ENCODE assay signal across 8 mouse cellular contexts in genomic region chr5:22327170-22327569, GRCm38 (mm10). TPM values are rescaled to one million over a fixed set of nuclear protein-coding genes. Genes with fewer than 3 reads are reported as not detected.
A peak's percentile ranks its signal among the peaks of the same experiment; 100 is the strongest.
DNase-seq lines count a peak whose midpoint lies in the region; ATAC-seq and TF ChIP-seq lines count a peak whose summit lies in the region.

No protein-coding gene starts in this region.

- ATAC-seq in intestine, postnatal 0 days = no peak
- ATAC-seq in intestine, embryonic 15.5 days = no peak
- ATAC-seq in neural tube, embryonic 11.5 days (ENCODE audit: insufficient read depth, low FRiP score, low TSS enrichment) = no peak
- ATAC-seq in monocyte, adult 5-6 weeks (replicated peaks; ENCODE audit: insufficient number of reproducible peaks, low FRiP score, low TSS enrichment, poor library complexity, severe bottlenecking) = no peak

- no peak overlapping the region for H3K4me3 ChIP-seq in intestine, postnatal 0 days (ENCODE audit: low read depth, low read length)
- no peak overlapping the region for H3K4me3 ChIP-seq in intestine, embryonic 15.5 days (replicated peaks)
- H3K4me3 ChIP-seq in neural tube, embryonic 11.5 days (ENCODE audit: low read depth, low read length) = no peak overlapping the region

- H3K4me2 ChIP-seq in intestine, postnatal 0 days (replicated peaks; ENCODE audit: low read depth) = no peak overlapping the region
- no peak overlapping the region for H3K4me2 ChIP-seq in intestine, embryonic 15.5 days (replicated peaks)
- H3K4me2 ChIP-seq in neural tube, embryonic 11.5 days (ENCODE audit: low read depth) = no peak overlapping the region

- WGBS in intestine, postnatal 0 days = 87% methylated on average over 3 of the region's 3 CpGs
- WGBS in intestine, embryonic 15.5 days = 85% methylated on average over 3 of the region's 3 CpGs
- WGBS in neural tube, embryonic 11.5 days = 84% methylated on average over 3 of the region's 3 CpGs

- H3K9ac ChIP-seq in intestine, postnatal 0 days (ENCODE audit: low read depth, low read length) = no peak overlapping the region
- H3K9ac ChIP-seq in intestine, embryonic 15.5 days = no peak overlapping the region
- H3K9ac ChIP-seq in neural tube, embryonic 11.5 days (ENCODE audit: low read length) = no peak overlapping the region

- H3K36me3 ChIP-seq in intestine, postnatal 0 days (ENCODE audit: control insufficient read depth, insufficient read depth) = no peaks in the 10 kb centered on the region
- H3K36me3 ChIP-seq in intestine, embryonic 15.5 days = no peaks in the 10 kb centered on the region
- H3K36me3 ChIP-seq in neural tube, embryonic 11.5 days (ENCODE audit: control insufficient read depth, insufficient read depth, low read length) = no peaks in the 10 kb centered on the region

- H3K27me3 ChIP-seq in intestine, postnatal 0 days (replicated peaks; ENCODE audit: control insufficient read depth, insufficient read depth, low read length) = no peaks in the 10 kb centered on the region
- H3K27me3 ChIP-seq in intestine, embryonic 15.5 days (replicated peaks) = no peaks in the 10 kb centered on the region
- no peaks in the 10 kb centered on the region for H3K27me3 ChIP-seq in neural tube, embryonic 11.5 days (ENCODE audit: control insufficient read depth, insufficient read depth, low read length)

- H3K4me1 ChIP-seq in intestine, postnatal 0 days (replicated peaks; ENCODE audit: control insufficient read depth, insufficient read depth, low read length) = no peaks in the 10 kb centered on the region
- H3K4me1 ChIP-seq in intestine, embryonic 15.5 days (replicated peaks) = no peaks in the 10 kb centered on the region
- H3K4me1 ChIP-seq in neural tube, embryonic 11.5 days (ENCODE audit: control insufficient read depth, insufficient read depth, low read length) = no peaks in the 10 kb centered on the region

- no peak overlapping the region for H3K27ac ChIP-seq in intestine, postnatal 0 days (ENCODE audit: low read depth, low read length)
- no peak overlapping the region for H3K27ac ChIP-seq in intestine, embryonic 15.5 days
- no peak overlapping the region for H3K27ac ChIP-seq in neural tube, embryonic 11.5 days (ENCODE audit: low read depth, low read length)

- peak; percentile 49 to 52 for DNase-seq in B cell, adult 2 months
- DNase-seq in NIH3T3 (ENCODE audit: low read depth) = peak; percentile 21
- DNase-seq in induced T-regulatory cell, adult 2 months (ENCODE audit: low read depth) = peak; percentile 32
- peak; percentile 19 for DNase-seq in neural tube, embryonic 11.5 days (ENCODE audit: low spot score)
- DNase-seq in layer of hippocampus, adult 18-20 months (ENCODE audit: low spot score in 2 of 2) = no peak

- no peaks in the 10 kb centered on the region for H3K9me3 ChIP-seq in intestine, postnatal 0 days (ENCODE audit: control insufficient read depth)
- no peaks in the 10 kb centered on the region for H3K9me3 ChIP-seq in intestine, embryonic 15.5 days
- H3K9me3 ChIP-seq in neural tube, embryonic 11.5 days (ENCODE audit: control insufficient read depth, low read length) = no peaks in the 10 kb centered on the region

- peak; percentile 69 for TF ChIP-seq CTCF in intestine, postnatal 0 days (IDR thresholded peaks at IDR 0.05; ENCODE audit: low read depth)

RNA-seq across cellular contexts. Expression of gene Reln, which starts 17.3 kb away (rescaled TPM):
- 5.3 and 6.3 TPM in 2 replicates for polyA plus RNA-seq in intestine, postnatal 0 days (2015; fragmentation: Nextera tagmentation; extraction: Ambion mirVana)
- polyA plus RNA-seq in intestine, embryonic 15.5 days (2015; fragmentation: Nextera tagmentation; extraction: Ambion mirVana) = 2.8 and 3.2 TPM in 2 replicates
- polyA plus RNA-seq in neural tube, embryonic 11.5 days (2014; fragmentation: Nextera tagmentation; extraction: Ambion mirVana) = 18.8 and 21.0 TPM in 2 replicates
- 10 to 100 TPM; 40.9 to 44.7 TPM for total RNA-seq in layer of hippocampus, adult 18-20 months (2021)
- 0.57 to 7.5 TPM (median 0.85 TPM) in 3 replicates for total RNA-seq in monocyte, adult 5-6 weeks (2017)

Comparison
In these comparisons a context has a peak if more than half of its experiments do, and no peak if none do; other contexts are left out.
1. DNase-seq: peak in B cell, adult 2 months (2 of 2), NIH3T3 (single experiment), induced T-regulatory cell, adult 2 months (single experiment) and neural tube, embryonic 11.5 days (single experiment); none in layer of hippocampus, adult 18-20 months (0 of 2).